Mouse (Mus musculus): ENCODE data around the gene Gria3. TPM values are rescaled to one million over a fixed set of nuclear protein-coding genes. Genes with fewer than 3 reads are reported as not detected.

Gene Gria3
- polyA plus RNA-seq (2015; fragmentation: Nextera tagmentation; extraction: Ambion mirVana) = 7.4 and 8.5 TPM in 2 replicates

DNA sequence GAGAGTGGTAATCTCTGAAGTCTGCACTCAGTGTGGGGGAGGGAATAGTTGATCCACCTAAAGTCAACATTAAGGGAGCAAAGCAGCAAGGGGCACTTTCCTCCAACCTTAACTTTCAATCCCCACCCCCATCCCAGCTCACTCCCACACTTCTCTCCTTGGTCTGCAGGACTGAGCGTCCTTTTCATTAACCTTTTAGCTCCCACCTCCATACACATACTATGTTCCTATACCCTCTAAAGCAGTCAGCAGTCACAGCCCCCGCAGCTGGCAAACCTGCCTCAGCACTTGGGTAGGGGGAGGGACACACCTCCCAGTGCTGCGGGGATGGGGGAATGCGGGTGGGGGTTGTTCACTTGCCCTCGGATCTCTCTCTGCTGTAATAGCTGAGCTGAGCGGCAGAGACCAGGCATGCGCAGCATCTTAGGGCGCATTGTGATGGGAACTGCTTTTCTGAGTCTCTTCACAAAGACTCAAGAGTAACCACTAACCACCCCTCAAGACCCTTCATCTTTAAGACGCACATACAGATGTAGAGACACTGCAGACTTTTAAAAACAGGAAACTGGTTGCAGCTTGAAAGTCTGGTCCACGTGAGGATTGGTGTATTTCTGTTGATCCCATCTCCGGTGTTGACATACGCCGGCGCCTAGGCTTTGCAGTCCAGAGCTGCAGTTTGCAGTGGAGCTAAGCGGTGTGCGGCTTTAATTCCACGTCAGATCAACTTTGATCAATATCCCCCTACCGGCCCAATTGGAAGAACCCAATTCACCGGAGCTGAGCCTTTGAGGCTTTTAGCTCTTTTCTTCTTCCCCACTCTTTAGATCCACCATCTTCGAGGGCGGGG, at the start of gene Gria3:
Gene Gria3 (plus strand): TSS at position 797 of the 847 bp plus-strand sequence.
- ATAC-seq (ENCODE audit: low FRiP score, low TSS enrichment) = peak; percentile 92
- peak within 1 kb of the TSS; percentile 66 for H3K4me2 ChIP-seq (replicated peaks; ENCODE audit: low read depth, low read length)
- H3K27me3 ChIP-seq (ENCODE audit: insufficient read depth, low read length) = no peaks in the 10 kb centered on the region
- H3K9me3 ChIP-seq (ENCODE audit: low read length) = no peaks in the 10 kb centered on the region
- 0 out of 2 replicates have a peak, but pooled peaks cover 7% of the 10 kb centered on the region for H3K4me1 ChIP-seq (ENCODE audit: insufficient read depth, low read length)
- H3K27ac ChIP-seq (ENCODE audit: low read length) = 0 out of 2 replicates have a peak within 1 kb of the TSS, but pooled peaks have one; percentile 12
- peak within 1 kb of the TSS; percentile 56 for H3K9ac ChIP-seq (replicated peaks; ENCODE audit: low read length)
- 18% methylated on average over 21 of the region's 21 CpGs for WGBS
- no peaks in the 10 kb centered on the region for H3K36me3 ChIP-seq (ENCODE audit: insufficient read depth, low read length)
- peak within 1 kb of the TSS; percentile 52 for H3K4me3 ChIP-seq (ENCODE audit: low read length)

DNA sequence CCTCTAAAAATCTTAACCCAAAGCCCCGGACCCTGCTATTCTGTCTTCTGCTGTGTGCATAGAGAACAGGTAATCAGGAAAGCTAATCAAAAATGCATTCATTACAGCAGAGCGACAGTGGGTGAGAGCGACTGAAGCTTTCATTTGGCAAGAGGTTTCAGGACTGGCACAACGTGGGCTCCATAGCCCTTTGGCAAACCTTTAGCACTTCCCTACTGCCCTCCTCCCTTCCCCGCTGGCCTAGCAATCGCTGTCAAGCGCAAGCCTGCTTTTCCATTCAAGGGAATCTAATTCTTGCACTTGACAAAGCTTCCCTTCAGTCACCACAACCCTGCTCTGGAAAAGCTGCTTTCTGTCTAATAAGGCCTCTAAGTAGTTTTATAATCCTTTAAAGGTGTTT, 13.6 kb upstream of the Gria3 start:
- Histone ChIP-seq H3K36me3 (ENCODE audit: insufficient read depth, low read length) (no peaks in the 10 kb centered on the region), H3K27me3 (ENCODE audit: insufficient read depth, low read length) (no peaks in the 10 kb centered on the region), H3K4me1 (ENCODE audit: insufficient read depth, low read length) (no peaks in the 10 kb centered on the region), H3K27ac (ENCODE audit: low read length) (no peak overlapping the region), H3K4me2 (replicated peaks; ENCODE audit: low read depth, low read length) (no peak overlapping the region), H3K9me3 (ENCODE audit: low read length) (no peaks in the 10 kb centered on the region), H3K9ac (replicated peaks; ENCODE audit: low read length) (no peak overlapping the region), H3K4me3 (ENCODE audit: low read length) (no peak overlapping the region)
- 49% methylated on average over 7 of the region's 7 CpGs for WGBS
- no peak for ATAC-seq (ENCODE audit: low FRiP score, low TSS enrichment)

DNA sequence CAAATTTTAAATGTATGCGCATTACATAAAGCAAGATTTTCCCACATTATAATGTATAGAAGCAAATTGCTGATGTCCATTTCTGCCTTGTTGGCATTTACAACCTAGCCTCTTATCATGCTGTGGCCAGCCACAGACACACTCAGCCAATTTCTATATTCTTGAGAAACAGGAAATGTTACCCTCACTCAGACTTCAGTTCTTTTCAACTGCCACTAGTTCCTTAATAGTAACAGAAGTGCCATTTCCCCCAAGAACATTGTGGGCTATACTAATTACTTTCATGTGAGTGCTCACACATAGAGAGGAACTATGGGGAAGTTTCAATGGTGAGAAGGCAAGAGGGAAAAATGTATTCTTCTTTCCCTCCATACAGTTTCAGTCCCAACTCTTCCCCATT, 11.6 kb upstream of the Gria3 start:
- no peaks in the 10 kb centered on the region for H3K9me3 ChIP-seq (ENCODE audit: low read length)
- no peak overlapping the region for H3K27ac ChIP-seq (ENCODE audit: low read length)
- H3K36me3 ChIP-seq (ENCODE audit: insufficient read depth, low read length) = no peaks in the 10 kb centered on the region
- ATAC-seq (ENCODE audit: low FRiP score, low TSS enrichment) = no peak
- no peak overlapping the region for H3K4me3 ChIP-seq (ENCODE audit: low read length)
- no peak overlapping the region for H3K4me2 ChIP-seq (replicated peaks; ENCODE audit: low read depth, low read length)
- H3K9ac ChIP-seq (replicated peaks; ENCODE audit: low read length) = no peak overlapping the region
- WGBS = 94% methylated on average over 1 of the region's 1 CpGs
- no peaks in the 10 kb centered on the region for H3K4me1 ChIP-seq (ENCODE audit: insufficient read depth, low read length)
- no peaks in the 10 kb centered on the region for H3K27me3 ChIP-seq (ENCODE audit: insufficient read depth, low read length)

DNA sequence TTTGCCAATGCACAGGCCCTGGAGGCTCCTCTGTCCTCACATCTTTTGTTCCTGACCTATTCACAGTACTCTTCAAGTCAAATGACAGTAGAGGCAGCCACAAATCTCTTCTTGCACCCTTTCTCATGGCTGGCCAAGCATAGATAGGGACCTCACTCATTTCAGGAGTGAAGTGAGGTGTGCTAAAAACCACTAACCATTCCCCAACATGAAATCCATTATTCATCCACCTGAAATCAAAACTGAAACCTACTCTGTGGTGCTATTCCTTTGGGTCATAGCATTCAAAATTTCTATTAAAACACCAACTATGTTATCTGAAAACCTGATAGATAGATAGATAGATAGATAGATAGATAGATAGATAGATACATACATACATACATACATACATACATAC, 2.2 kb upstream of the Gria3 start:
- ATAC-seq (ENCODE audit: low FRiP score, low TSS enrichment) = no peak
- Histone ChIP-seq H3K9me3 (ENCODE audit: low read length) (no peaks in the 10 kb centered on the region), H3K27me3 (ENCODE audit: insufficient read depth, low read length) (no peaks in the 10 kb centered on the region), H3K4me1 (ENCODE audit: insufficient read depth, low read length) (0 out of 2 replicates have a peak, but pooled peaks cover 7% of the 10 kb centered on the region), H3K9ac (replicated peaks; ENCODE audit: low read length) (no peak overlapping the region), H3K36me3 (ENCODE audit: insufficient read depth, low read length) (no peaks in the 10 kb centered on the region), H3K27ac (ENCODE audit: low read length) (no peak overlapping the region), H3K4me3 (ENCODE audit: low read length) (no peak overlapping the region), H3K4me2 (replicated peaks; ENCODE audit: low read depth, low read length) (no peak overlapping the region)

DNA sequence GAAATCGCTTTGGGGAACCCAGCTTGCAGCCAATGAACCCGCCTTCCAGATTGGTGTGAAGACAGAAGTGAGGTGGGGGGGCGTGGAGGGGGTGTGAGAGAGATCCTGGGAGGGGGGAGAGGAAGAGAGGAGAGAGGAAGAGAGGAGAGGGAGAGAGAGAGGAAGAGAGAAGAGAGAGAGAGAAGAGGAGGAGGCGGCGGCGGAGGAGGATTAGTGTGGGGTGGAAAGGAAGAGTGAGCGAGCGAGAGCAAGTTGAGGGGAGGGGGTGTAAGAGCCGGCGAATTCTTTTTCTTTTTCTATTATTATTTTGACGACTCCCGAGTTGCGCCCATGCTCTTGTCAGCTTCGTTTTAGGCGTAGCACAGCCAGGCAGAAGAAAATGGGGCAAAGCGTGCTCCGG, 532 bp downstream of the Gria3 start:
- Histone ChIP-seq H3K27ac (ENCODE audit: low read length) (no peak overlapping the region), H3K4me2 (replicated peaks; ENCODE audit: low read depth, low read length) (peak overlapping the region; percentile 66), H3K36me3 (ENCODE audit: insufficient read depth, low read length) (no peaks in the 10 kb centered on the region), H3K4me3 (ENCODE audit: low read length) (peak overlapping the region; percentile 52), H3K9ac (replicated peaks; ENCODE audit: low read length) (peak overlapping the region; percentile 56), H3K4me1 (ENCODE audit: insufficient read depth, low read length) (0 out of 2 replicates have a peak, but pooled peaks cover 7% of the 10 kb centered on the region), H3K27me3 (ENCODE audit: insufficient read depth, low read length) (no peaks in the 10 kb centered on the region), H3K9me3 (ENCODE audit: low read length) (no peaks in the 10 kb centered on the region)
- no peak for ATAC-seq (ENCODE audit: low FRiP score, low TSS enrichment)
- 18% methylated on average over 16 of the region's 17 CpGs for WGBS

DNA sequence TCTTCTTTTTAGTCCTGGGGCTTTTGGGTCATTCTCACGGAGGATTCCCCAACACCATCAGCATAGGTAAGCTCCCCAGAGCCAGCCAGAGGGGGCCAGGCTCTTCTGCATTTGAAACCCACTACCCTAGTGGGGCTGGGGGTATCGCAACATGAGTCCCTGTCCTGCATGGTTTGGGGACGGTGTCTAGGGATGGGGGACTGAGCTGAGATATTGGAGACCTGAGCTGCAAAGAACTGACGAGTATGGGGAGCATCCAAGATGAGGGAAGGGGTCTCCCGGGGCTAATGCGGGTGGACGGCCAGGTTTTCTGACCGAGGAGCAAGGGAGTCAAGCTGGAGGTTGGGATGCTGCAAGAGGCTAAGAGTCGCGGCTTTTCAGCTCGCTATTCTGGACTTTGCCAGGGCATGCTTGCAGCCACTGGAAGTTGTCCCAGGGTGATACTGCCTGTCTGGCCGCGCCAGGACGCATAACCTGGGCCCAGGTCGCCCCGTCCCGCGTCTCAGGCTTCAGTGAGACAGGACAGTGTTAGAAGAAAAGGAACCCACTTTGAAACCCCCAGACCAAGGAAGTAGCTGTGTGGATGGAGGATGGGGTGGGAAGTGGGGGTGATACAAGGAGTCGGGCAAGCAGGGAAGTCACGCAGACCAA, 1.1 kb downstream of the Gria3 start:
- WGBS = 22% methylated on average over 20 of the region's 20 CpGs
- Histone ChIP-seq H3K9ac (replicated peaks; ENCODE audit: low read length) (peak overlapping the region; percentile 56), H3K27me3 (ENCODE audit: insufficient read depth, low read length) (no peaks in the 10 kb centered on the region), H3K4me3 (ENCODE audit: low read length) (peak overlapping the region; percentile 52), H3K27ac (ENCODE audit: low read length) (no peak overlapping the region), H3K9me3 (ENCODE audit: low read length) (no peaks in the 10 kb centered on the region), H3K4me2 (replicated peaks; ENCODE audit: low read depth, low read length) (peak overlapping the region; percentile 66), H3K36me3 (ENCODE audit: insufficient read depth, low read length) (no peaks in the 10 kb centered on the region), H3K4me1 (ENCODE audit: insufficient read depth, low read length) (0 out of 2 replicates have a peak, but pooled peaks cover 7% of the 10 kb centered on the region)
- peak; percentile 49 for ATAC-seq (ENCODE audit: low FRiP score, low TSS enrichment)

DNA sequence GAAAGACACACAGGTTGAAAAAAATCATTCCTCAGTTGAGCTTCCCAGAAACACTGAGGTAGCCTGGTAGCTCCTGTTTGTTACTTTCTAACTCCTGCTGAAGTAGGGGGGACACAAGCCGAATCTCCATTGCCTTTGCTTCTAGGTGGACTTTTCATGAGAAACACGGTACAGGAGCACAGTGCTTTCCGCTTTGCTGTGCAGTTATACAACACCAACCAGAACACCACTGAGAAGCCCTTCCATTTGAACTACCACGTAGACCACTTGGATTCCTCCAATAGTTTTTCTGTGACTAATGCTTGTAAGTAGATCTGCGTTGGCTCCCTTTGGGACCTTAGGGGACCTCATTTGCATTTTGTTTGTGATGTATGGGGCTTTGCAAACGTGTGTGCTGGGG, 2.0 kb downstream of the Gria3 start:
- WGBS = 29% methylated on average over 6 of the region's 6 CpGs
- H3K9me3 ChIP-seq (ENCODE audit: low read length) = no peaks in the 10 kb centered on the region
- H3K27ac ChIP-seq (ENCODE audit: low read length) = 0 out of 2 replicates have a peak overlapping the region, but pooled peaks have one; percentile 18
- H3K4me1 ChIP-seq (ENCODE audit: insufficient read depth, low read length) = 0 out of 2 replicates have a peak, but pooled peaks cover 7% of the 10 kb centered on the region
- 0 out of 2 replicates have a peak overlapping the region, but pooled peaks have one; percentile 11 for H3K9ac ChIP-seq (replicated peaks; ENCODE audit: low read length)
- H3K36me3 ChIP-seq (ENCODE audit: insufficient read depth, low read length) = no peaks in the 10 kb centered on the region
- ATAC-seq (ENCODE audit: low FRiP score, low TSS enrichment) = no peak
- no peaks in the 10 kb centered on the region for H3K27me3 ChIP-seq (ENCODE audit: insufficient read depth, low read length)
- peak overlapping the region; percentile 52 for H3K4me3 ChIP-seq (ENCODE audit: low read length)
- peak overlapping the region; percentile 66 for H3K4me2 ChIP-seq (replicated peaks; ENCODE audit: low read depth, low read length)

DNA sequence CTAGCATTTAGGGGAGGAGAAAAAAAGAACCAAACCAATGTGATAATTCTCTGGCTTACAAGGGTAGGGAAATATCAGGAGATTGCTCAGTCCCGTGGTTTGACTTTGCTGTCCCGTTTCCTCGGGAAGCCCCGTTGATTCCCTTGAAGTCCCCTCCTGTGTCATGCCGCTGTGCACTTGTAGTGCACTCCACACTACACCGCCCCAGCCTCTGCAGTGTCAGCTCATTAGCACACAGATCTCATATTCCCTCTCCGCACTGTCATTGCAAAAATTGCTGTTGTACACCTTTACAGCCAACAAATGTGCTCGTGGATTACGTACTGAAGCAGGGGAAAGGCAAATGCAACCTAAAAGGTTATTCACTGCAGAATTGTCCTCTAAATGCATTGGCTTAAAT, 5.6 kb downstream of the Gria3 start:
- H3K9ac ChIP-seq (replicated peaks; ENCODE audit: low read length) = no peak overlapping the region
- WGBS = 38% methylated on average over 9 of the region's 9 CpGs
- H3K27ac ChIP-seq (ENCODE audit: low read length) = no peak overlapping the region
- ATAC-seq (ENCODE audit: low FRiP score, low TSS enrichment) = no peak
- 0 out of 2 replicates have a peak, but pooled peaks cover 7% of the 10 kb centered on the region for H3K4me1 ChIP-seq (ENCODE audit: insufficient read depth, low read length)
- 0 out of 2 replicates have a peak overlapping the region, but pooled peaks have one; percentile 15 for H3K4me2 ChIP-seq (replicated peaks; ENCODE audit: low read depth, low read length)
- H3K36me3 ChIP-seq (ENCODE audit: insufficient read depth, low read length) = no peaks in the 10 kb centered on the region
- H3K4me3 ChIP-seq (ENCODE audit: low read length) = no peak overlapping the region
- no peaks in the 10 kb centered on the region for H3K27me3 ChIP-seq (ENCODE audit: insufficient read depth, low read length)
- H3K9me3 ChIP-seq (ENCODE audit: low read length) = no peaks in the 10 kb centered on the region

DNA sequence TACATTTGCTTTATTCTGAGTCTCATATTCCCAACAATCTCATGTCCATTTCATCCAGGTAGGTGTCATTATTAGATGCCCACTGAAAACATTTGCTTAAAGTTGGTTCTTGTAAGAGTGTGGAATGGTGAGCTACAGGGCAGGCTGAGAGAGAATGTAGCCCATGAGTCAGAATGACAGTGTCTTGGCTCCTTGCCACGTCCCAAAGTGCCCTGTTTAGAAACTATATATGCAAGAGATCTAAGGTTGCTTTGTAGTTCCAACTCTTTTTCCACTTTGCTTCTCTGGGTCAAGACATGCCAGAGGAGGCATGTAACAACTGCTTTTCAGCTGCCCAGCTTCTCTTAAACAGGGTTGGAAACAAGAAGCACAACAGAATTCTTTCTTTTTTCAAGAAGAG, 9.1 kb downstream of the Gria3 start:
- no peak for ATAC-seq (ENCODE audit: low FRiP score, low TSS enrichment)
- no peaks in the 10 kb centered on the region for H3K27me3 ChIP-seq (ENCODE audit: insufficient read depth, low read length)
- no peaks in the 10 kb centered on the region for H3K9me3 ChIP-seq (ENCODE audit: low read length)
- H3K4me3 ChIP-seq (ENCODE audit: low read length) = no peak overlapping the region
- H3K9ac ChIP-seq (replicated peaks; ENCODE audit: low read length) = no peak overlapping the region
- no peaks in the 10 kb centered on the region for H3K36me3 ChIP-seq (ENCODE audit: insufficient read depth, low read length)
- H3K27ac ChIP-seq (ENCODE audit: low read length) = no peak overlapping the region
- no peak overlapping the region for H3K4me2 ChIP-seq (replicated peaks; ENCODE audit: low read depth, low read length)
- 42% methylated on average over 1 of the region's 1 CpGs for WGBS
- no peaks in the 10 kb centered on the region for H3K4me1 ChIP-seq (ENCODE audit: insufficient read depth, low read length)

DNA sequence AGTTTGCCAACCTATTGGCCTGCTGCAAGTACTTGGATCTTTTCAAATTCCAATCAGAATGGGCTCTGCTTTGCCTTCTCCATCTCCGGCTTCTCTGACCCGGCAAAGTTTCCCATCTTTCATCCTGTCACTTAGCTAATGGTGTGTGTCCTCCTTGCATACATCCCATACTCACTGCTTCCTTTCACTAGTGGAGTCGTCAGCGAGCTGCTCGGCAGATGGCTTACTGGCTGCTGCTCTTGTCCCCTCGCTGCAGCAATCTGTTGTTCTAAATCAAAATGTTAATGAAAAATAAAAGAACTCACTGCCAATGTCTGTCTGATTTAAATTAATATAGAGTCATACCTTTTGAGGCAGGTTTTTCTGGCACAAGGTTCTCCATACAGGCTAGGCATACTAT, 25.0 kb downstream of the Gria3 start:
- no peak overlapping the region for H3K4me3 ChIP-seq (ENCODE audit: low read length)
- H3K27ac ChIP-seq (ENCODE audit: low read length) = no peak overlapping the region
- H3K4me2 ChIP-seq (replicated peaks; ENCODE audit: low read depth, low read length) = no peak overlapping the region
- WGBS = 33% methylated on average over 6 of the region's 6 CpGs
- no peaks in the 10 kb centered on the region for H3K36me3 ChIP-seq (ENCODE audit: insufficient read depth, low read length)
- H3K9ac ChIP-seq (replicated peaks; ENCODE audit: low read length) = no peak overlapping the region
- H3K4me1 ChIP-seq (ENCODE audit: insufficient read depth, low read length) = no peaks in the 10 kb centered on the region
- no peaks in the 10 kb centered on the region for H3K27me3 ChIP-seq (ENCODE audit: insufficient read depth, low read length)
- no peaks in the 10 kb centered on the region for H3K9me3 ChIP-seq (ENCODE audit: low read length)
- ATAC-seq (ENCODE audit: low FRiP score, low TSS enrichment) = peak; percentile 92

All from kidney, embryonic 16.5 days (tissue).